Mouse (Mus musculus) urinary bladder, postnatal 4 days (tissue): ENCODE measurements around the gene Serpinb9.
"Not testable (repeated sequence)": the region's sequence is repeated elsewhere in the genome, so short reads cannot be mapped to it uniquely, and the experiment has no call there.

ENCODE experiments used
- DNase-seq, 2 experiments: peaks; one replicate each; pipeline ENCODE4 v3.0.0; 2021 to 2022; ENCODE audit warnings: low spot score in 2 of 2

Serpinb9 gene

GRCm38 (mm10) chr13:33002950-33003349 lies at the start of gene Serpinb9:
Gene Serpinb9 (plus strand): TSS chr13:33003250.
- DNase-seq = no peak

DNA sequence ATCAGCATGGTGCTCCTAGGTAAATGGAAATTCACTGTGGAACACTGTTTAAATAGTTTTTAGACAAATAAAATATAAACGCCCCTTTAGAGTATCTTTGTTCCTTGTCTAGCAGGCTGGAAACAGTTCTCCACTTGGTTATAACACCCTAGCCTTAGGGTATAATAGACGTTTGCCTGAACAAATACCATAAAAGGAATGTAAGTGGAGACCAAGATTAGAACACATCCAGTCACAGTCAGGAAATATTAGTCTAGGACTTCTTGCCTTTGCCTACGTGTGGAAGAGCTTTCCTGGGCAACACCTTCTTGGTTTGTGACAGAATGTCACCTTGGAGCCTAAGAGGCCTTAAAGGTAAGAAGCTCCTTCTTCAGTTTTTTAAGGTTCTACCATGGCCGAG lies 46.5 kb upstream of the Serpinb9 start:
- no peak for DNase-seq

GRCm38 (mm10) chr13:32957917-32958316 lies 45.1 kb upstream of the Serpinb9 start:
- DNase-seq = no peak

- not testable (repeated sequence) for DNase-seq
Measured at GRCm38 (mm10) chr13:32958521-32958920, 44.5 kb upstream of the Serpinb9 start.

DNA sequence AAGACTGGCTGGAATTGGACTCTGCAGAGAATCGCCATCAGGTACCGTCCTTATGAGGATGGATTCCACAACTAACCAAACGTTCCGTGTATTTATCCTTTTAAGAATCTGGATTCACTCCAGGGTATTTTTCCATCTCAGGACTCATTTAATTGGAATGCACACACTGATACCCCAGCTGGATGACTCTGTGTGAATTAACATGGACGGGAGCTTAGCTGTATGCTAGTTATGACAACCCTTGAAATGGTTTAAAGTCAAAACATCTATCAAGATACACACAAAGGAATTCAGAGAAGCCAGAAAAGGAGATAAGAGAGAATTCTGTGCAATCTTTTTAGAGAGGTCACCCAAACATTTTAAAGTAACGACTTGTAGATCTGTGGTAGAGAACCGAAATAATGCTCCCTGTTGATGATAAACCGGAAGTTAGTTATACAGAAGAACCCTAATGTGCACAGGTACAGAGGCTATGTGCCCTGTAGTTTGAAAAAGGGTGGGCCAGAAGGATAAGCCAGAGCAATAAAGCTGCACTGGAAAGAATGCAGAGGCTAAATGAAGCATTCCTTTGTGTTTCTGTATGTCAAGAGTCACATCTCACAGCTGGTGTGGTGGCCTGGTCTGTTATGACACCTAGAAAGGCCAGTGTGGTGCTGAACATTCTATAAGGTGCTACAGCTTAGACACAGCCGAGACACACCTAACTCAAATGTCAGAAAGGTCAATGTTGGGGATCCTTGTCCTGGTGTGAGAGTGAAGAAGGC lies 38.9 kb upstream of the Serpinb9 start:
- no peak for DNase-seq

GRCm38 (mm10) chr13:32964989-32965811 lies 37.9 kb upstream of the Serpinb9 start, which contains the start of gene Serpinb6b:
Gene Serpinb6b (plus strand): TSS chr13:32965209.
- peak in 1 of 2 experiments; percentile 32 for DNase-seq

GRCm38 (mm10) chr13:32966116-32966515 lies 36.9 kb upstream of the Serpinb9 start:
- DNase-seq = no peak

GRCm38 (mm10) chr13:32967233-32967632 lies 35.8 kb upstream of the Serpinb9 start:
- DNase-seq = no peak

- DNase-seq = no peak
Measured at GRCm38 (mm10) chr13:32968353-32968984, 34.6 kb upstream of the Serpinb9 start.

DNA sequence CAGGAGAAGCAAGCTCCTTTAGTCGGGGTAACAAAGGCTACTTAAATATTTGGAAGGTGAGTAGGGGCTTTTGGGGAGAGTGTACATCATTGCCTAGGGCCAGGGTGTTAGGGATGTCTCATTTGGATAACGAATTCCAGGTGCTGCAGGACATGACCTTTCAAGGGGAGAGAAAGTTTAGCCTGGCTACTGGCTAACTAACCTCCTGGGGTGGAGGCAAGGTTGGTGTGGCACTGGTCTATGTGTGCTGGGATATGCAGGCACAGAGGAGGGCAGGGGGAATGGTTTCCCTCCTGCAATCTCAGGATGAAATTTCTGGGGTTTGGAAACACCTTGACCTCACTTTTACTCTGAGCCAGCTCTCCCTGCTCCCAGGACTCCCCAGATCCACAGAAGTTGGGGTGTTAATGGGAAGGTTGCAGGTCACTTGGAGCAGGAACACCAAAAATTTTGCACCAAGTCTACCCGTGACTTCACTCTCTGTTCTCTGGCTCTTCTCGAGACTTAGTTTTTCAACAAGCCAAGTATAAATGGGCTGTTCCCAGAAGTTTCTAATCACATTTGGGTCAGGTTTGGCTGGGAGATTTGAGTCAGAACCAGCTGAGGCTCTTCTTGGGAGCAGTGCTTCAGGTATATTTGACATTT lies 33.9 kb upstream of the Serpinb9 start:
- no peak for DNase-seq

GRCm38 (mm10) chr13:32969641-32970040 lies 33.4 kb upstream of the Serpinb9 start:
- DNase-seq = no peak

DNA sequence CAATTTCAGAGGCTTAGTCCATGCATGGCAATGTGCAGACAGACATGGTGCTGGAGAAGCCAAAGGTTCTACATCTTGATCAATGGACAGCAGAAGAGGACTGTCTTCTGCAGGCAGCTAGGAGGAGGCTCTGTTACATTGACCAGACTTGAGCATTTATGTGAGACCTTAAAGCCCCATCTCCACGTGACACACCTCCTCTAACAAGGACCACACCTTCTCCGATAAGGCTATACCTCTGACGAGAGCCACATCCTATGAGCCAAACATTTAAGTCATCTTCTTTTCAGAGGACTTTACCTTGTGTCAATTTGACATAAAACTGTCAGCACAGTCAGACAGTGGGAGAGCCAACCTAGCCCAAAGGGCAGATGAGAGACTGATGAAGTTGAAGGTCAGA lies 32.3 kb upstream of the Serpinb9 start:
- DNase-seq = no peak

GRCm38 (mm10) chr13:32974268-32974667 lies 28.8 kb upstream of the Serpinb9 start:
- DNase-seq = no peak

- no peak for DNase-seq
Measured at GRCm38 (mm10) chr13:32974889-32975460, 28.1 kb upstream of the Serpinb9 start.

DNA sequence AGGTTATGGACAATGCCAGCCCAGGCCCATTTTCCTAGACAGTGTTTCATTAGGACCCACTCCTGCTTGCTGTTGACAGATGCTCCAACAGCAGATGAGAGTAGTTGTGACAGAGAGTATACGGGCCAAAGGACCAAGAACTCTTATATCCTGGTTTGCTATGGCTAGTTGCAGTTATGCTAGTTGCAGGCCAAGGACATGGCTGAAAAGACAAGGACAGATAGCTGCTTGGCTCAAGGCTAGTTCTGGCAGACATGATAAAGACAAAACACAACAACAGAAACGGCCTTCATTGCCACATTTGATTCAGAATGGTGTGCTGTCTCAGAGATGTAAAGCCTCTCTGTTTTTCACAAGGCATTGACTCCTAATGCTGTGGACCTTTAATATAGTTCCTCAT lies 27.3 kb upstream of the Serpinb9 start:
- no peak for DNase-seq

GRCm38 (mm10) chr13:32982556-32983042 lies 20.5 kb upstream of the Serpinb9 start:
- DNase-seq = no peak

DNA sequence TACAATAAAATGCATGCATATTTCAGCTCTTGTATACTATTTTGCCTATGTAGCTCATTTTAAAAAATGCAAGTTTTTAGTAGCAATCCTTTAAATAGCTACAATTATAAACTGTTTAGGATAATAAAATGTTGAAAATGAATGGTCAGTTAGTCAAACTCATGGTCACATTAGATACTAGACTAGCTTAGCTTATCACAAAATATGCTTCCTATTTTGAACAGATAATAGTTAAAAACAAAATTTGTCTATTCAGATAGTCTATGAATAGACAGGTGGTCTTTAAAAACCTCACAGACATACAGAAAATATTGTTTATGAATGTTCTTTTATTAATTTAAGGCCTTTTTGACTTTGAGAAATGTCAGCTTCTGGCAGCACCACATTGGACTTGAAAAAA lies 16.8 kb upstream of the Serpinb9 start:
- DNase-seq = no peak

- DNase-seq = no peak
Measured at GRCm38 (mm10) chr13:32993152-32993893, 9.7 kb upstream of the Serpinb9 start.

GRCm38 (mm10) chr13:32993894-32994242 lies 9.2 kb upstream of the Serpinb9 start:
- no peak for DNase-seq

GRCm38 (mm10) chr13:32995051-32995450 lies 8.0 kb upstream of the Serpinb9 start:
- DNase-seq = no peak

GRCm38 (mm10) chr13:33001341-33001740 lies 1.7 kb upstream of the Serpinb9 start:
- no peak for DNase-seq
